Mouse (Mus musculus): ENCODE measurements around the gene Rbm12.

DNA sequence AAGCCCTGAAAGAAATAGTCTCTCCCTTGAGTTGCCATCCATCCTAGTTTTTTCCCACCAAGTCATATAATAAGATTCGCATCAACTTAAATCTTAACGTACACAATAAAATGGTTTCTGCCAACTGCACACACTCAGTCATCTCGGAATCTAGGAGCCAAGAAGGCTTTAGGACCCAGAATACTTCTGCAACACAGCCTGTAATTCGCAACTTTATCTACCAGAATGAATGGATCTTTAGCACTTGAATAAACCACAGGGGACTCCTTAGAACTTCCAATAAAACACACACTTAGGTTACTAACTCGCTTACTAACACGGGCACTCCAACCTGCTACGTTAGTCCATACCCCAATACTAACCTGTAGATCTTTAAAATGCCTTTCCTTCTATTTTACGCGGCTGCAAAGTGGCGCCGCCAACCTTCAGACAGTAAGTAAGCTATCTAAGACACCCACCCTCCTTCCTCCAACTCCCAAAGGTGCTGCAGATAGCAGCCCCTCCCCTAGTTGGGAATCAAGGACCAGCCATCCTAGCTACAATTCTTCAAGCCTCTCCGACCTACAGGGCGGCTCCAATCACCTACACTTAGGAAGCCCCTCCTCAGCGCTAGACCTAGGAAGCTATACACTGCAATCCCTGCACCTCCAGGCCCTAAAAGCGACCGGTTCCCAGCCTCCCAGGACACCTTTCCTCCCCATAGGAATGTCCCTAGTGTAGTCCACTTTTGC, 986 bp downstream of the Rbm12 start:
- TF ChIP-seq POLR2A (IDR thresholded peaks at IDR 0.05; ENCODE audit: insufficient read depth, low read depth, low read length): no peak
- no peak for TF ChIP-seq CTCF (IDR thresholded peaks at IDR 0.05)
- TF ChIP-seq EP300 (IDR thresholded peaks at IDR 0.05; ENCODE audit: insufficient read depth, low read depth, low read length): no peak

Data from heart, adult 2 months (tissue).